Mouse (Mus musculus): ENCODE data around the gene Igfbp5. TPM values are rescaled to one million over a fixed set of nuclear protein-coding genes. Genes with fewer than 3 reads are reported as not detected.

Gene Igfbp5
- total RNA-seq, 2 experiments from 2014 or later: 161 to 274 TPM

DNA sequence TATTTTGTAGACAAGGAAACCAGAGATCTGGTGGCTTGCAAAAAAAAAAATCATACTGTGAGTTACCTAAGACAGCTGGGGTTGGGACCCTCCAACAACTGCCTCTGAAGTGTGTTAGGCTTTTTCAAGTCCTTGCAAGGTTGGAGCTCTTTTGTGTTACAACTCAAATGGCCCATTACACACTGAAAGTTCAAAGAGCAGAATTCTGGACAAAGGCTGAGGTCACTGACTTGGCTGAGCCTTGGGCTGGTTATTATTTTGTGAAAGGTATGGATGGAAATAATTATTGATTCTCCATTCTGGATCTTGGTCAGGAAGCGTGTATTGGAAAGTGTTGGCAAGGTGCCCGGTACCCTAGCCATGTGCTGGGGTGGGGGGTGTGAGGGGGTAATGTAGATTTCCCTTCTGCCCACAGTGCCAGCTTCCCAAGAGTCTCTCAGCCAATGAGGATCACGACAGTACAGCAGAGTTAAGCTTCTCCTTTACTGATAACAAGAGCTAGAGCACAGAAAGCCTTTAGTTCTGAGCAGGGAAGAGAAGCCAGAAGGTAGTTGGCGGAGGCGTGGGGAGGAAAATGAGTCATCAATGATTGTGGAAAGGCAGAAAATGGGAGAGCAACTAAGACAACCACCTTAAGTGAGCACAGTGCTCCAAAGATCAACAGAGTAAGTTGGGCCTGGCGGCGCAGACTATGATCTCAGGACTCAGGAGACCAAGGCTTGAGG, 64.6 kb downstream of the Igfbp5 start:
- no peak for DNase-seq

- no peak for DNase-seq
These were observed 65.4 kb downstream of the Igfbp5 start for GRCm38 (mm10) chr1:72809304-72809703.

Other genes with a start within 250 kb of the Igfbp5 start
- not detected for gene Ankar, start 174.3 kb downstream of the Igfbp5 start, total RNA-seq (2021)
- 100 to 1,000 TPM; 500 to 526 TPM for gene Rpl37a, start 163.6 kb downstream of the Igfbp5 start, total RNA-seq (2021)
- 1 to 10 TPM in 1 of 2 experiments, under 1 TPM in 1; 0.38 to 2.8 TPM for gene Igfbp2, start 50.4 kb downstream of the Igfbp5 start, total RNA-seq (2021)
- gene Tnp1, start 141.0 kb upstream of the Igfbp5 start, total RNA-seq (2021): not detected